Mouse (Mus musculus) layer of hippocampus, postnatal 10 days (tissue): ENCODE results near the gene Gm18596. TPM values are rescaled to one million over a fixed set of nuclear protein-coding genes. Genes with fewer than 3 reads are reported as not detected.
"Not testable (repeated sequence)": the region's sequence is repeated elsewhere in the genome, so short reads cannot be mapped to it uniquely, and the experiment has no call there.

Experiments
- DNase-seq, 2 experiments: peaks; one replicate each; pipeline ENCODE4 v3.0.0; 2021; ENCODE audit warnings: low spot score in 2 of 2
- long read RNA-seq: library from polyadenylated mRNA; stranded (forward); transcript quantifications from one replicate; pipeline ENCODE4 v2.0.0, GENCODE M21; 2023
- total RNA-seq, 2 experiments: library from RNA; stranded (reverse); gene quantifications; 2 replicates each; pipeline ENCODE4 v1.2.3; 2021

Gene Gm18596
- not detected for total RNA-seq
- long read RNA-seq = 0 reads

DNA sequence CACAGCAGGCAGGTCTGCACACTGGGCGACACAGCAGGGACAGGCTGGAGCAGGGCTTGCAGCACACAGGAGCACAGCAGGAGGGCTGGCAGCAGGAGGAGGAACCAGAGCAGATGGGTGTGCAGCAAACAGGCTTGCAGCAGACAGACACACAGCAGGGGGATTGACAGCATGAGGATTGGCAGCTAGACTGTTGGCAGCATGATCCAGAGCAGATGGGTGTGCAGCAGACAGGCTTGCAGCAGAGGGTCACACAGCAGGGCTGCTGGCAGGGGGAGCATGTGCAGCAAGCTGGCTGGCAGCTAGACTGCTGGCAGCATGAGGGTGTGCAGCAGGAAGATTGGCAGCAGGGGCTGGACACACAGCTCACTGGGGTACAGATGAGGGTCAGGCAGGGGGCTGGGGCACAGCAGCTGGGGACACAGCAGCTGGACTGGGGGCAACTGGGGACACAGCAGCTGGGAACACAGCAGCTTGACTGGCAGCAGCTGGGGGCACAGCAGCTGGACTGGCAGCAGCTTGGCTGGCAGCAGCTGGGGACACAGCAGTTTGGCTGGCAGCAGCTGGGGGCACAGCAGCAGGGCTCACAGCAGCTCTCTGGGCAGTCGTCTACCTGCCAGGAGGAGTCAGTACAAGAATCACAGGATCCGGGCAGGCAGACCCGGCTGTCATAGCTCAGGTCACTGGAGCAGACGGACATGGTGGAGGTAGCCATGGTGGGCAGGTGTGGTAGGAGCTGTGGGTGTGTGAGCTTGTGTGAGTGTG is at the start of gene Gm18596:
Gene Gm18596, minus strand, starts transcription at position 715 of the 765 bp plus-strand sequence.
- peak in 1 of 2 experiments; percentile 32 for DNase-seq

GRCm38 (mm10) chr10:77788621-77789020 is 46.2 kb upstream of the Gm18596 start:
- DNase-seq = no peak

GRCm38 (mm10) chr10:77787876-77788275 is 45.4 kb upstream of the Gm18596 start, which contains the start of gene Gm7137:
Gene Gm7137, minus strand, starts transcription at chr10:77788200.
- DNase-seq = peak; percentile 24 to 25

DNA sequence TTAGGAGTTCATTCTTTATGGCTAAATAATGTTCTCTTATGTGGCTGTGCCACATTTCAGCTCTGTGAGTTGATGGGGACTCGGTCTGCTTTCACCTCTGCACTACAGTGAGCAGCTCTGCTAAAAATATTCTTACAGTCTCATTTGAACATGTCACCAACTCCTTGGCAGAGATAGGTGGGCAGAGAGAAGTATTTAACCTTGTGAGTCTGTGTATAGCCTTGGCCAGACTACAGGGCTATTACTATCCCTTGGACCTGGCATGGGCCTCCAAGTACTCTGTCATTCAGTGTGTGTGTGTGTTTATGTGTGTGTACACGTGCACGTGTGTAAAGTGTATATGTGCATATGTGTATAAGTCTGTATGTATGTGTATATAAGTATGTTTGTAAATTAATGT is 41.0 kb upstream of the Gm18596 start:
- not testable (repeated sequence) for DNase-seq

GRCm38 (mm10) chr10:77782442-77782841 is 40.0 kb upstream of the Gm18596 start, which contains the start of gene Gm3250:
Gene Gm3250, minus strand, starts transcription at chr10:77782542.
- DNase-seq = not testable (repeated sequence)

DNA sequence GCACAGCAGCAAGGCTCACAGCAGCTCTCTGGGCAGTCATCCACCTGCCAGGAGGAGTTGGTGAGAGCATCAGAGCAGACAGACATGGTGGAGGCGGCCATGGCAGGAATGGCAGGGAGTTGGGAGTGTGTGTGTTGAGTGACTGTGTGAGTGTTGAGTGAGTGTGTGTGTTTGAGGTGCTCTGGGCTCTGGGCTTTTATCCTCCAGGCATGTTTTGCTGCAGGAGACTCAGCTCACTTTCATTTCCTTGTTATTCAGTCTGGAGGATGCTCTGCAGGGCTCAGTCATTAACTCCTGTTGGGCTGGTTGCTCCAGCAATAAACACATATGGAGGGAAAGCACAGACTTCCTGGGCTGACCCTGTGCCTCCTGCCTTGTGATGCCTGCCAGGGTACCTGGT is 34.4 kb upstream of the Gm18596 start, which contains the start of gene Gm7138:
Gene Gm7138, minus strand, starts transcription at position 101 of the 400 bp plus-strand sequence.
- DNase-seq = not testable (repeated sequence)

DNA sequence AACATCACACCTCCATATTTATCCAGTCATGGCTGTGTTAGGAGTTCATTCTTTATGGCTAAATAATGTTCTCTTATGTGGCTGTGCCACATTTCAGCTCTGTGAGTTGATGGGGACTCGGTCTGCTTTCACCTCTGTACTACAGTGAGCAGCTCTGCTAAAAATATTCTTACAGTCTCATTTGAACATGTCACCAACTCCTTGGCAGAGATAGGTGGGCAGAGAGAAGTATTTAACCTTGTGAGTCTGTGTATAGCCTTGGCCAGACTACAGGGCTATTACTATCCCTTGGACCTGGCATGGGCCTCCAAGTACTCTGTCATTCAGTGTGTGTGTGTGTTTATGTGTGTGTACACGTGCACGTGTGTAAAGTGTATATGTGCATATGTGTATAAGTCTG is 29.7 kb upstream of the Gm18596 start:
- not testable (repeated sequence) for DNase-seq

- not testable (repeated sequence) for DNase-seq
Measured at GRCm38 (mm10) chr10:77771225-77771624, 28.8 kb upstream of the Gm18596 start, which contains the start of gene Gm3238. Gene Gm3238, minus strand, starts transcription at chr10:77771325.

- no peak for DNase-seq
Measured at GRCm38 (mm10) chr10:77769727-77770126, 27.3 kb upstream of the Gm18596 start.

- not testable (repeated sequence) for DNase-seq
Measured at GRCm38 (mm10) chr10:77759582-77759981, 17.1 kb upstream of the Gm18596 start, which contains the start of gene Gm3233. Gene Gm3233, minus strand, starts transcription at chr10:77759682.

DNA sequence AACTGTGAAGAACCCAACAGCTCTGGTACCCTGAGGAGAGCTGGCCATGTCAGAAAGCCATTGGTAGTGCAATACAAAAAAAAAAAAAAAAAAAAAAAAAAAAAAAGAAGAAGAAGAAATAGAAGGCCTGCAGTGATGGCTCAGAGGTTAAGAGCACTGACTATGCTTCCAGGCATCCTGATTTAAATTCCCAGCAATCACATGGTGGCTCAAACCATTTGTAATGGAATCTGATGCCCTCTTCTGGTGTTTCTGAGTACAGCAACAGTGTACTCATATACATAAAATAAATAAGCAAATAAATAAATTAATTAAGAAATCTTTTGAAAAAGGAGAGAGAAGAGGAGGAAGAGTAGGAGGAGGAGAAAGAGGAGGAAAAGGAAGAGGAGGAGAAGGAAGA is 11.0 kb upstream of the Gm18596 start:
- no peak for DNase-seq

DNA sequence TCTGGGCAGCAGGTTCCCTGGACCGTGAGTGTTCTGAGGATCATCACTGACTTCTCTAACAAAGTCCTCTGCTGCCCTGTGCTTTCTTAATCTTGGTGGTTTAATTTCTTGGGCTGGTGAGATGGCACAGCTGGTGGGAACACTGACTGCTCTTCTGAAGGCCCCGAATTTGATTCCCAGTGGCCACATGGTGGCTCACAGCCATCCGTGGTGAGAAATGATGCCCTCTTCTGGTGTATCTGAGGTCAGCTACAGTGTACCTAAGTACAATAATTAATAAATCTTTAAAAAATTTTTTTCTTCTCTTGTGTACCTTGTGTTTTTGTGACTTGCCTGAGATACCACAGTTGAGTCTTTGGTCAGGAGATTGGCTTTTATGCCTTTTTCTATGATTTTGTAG is 9.9 kb upstream of the Gm18596 start:
- not testable (repeated sequence) for DNase-seq

- not testable (repeated sequence) for DNase-seq
Measured at GRCm38 (mm10) chr10:77751254-77751653, 8.8 kb upstream of the Gm18596 start, which contains the start of gene Gm9736. Gene Gm9736, minus strand, starts transcription at chr10:77751354.

- DNase-seq = not testable (repeated sequence)
Measured at GRCm38 (mm10) chr10:77750686-77751085, 8.2 kb upstream of the Gm18596 start.

DNA sequence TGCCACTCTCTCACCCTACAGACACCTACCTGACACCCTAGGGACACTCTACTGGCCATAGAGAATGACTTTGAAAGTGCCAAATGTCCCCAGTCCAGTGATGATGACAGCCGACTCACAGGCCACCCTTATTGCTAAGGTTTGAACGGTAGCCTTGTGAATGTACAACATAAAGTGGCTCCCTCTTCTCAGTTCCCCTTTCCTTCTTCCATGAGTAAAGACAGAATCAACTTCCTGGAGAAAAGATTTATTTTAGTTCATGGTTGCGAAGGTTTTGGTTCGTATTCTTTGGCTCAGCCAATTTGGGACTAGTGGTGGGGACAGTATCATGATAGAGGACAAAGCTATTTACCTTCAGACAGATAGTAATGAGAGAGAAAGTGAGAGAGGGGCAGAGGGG is 3.5 kb downstream of the Gm18596 start:
- DNase-seq = no peak

DNA sequence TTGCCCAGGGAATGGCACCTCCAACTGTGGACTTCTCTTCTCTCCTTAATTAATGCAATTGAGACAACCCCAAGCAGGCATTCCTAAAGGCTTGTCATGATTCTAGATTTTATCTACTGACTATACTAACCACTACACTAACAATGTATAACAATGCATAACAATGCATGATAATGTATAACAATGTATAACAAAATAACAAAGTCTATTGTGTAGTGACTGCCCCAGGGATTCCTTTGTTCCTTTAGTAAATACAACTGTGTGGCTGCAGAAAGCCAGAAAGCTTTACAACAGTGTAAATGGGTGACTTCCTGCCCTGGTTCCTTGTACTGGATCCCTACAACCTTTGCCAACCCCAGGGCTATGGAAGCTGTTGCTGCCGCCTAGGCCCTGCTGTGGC is 6.5 kb downstream of the Gm18596 start:
- DNase-seq = no peak

DNA sequence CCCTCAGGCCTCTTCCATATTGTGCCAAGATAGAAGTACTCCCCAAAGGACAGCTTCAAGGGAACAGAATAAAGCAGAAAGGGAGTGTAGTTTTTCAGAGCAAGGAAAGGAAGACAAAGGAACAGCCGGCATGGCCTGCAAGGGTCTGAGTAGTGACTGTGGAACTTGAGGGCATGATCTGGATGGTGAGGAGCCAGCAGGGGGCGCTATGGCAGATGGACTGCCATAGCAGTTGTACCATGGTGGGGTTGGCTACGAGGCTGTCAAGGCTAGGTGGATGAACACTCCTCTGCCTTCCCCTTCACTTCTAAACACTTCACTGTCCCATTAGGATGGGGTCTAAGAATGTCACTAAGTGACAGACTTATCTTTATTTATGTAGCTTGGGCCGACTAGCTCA is 13.2 kb downstream of the Gm18596 start:
- DNase-seq = no peak

DNA sequence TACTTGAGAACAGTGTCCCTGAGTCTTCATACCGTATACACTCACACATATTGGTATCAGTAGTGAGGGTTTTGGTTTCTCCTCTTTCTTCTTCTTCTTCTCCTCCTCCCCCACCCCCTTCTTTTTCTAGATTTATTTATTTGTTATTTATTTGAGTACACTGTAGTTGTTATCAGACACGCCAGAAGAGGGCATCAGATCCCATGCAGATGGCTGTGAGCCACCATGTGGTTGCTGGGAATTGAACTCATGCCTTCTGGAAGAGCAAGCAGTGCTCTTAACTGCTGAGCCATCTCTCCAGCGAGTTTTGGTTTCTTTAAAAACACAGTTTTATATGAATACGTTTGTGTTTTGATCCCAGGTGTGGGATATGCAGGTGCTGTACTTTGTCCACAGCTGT is 14.2 kb downstream of the Gm18596 start:
- DNase-seq = no peak

- DNase-seq = no peak
Measured at GRCm38 (mm10) chr10:77726186-77726585, 16.3 kb downstream of the Gm18596 start, which contains the start of gene Gm10100. Gene Gm10100, plus strand, starts transcription at chr10:77726486.

- no peak for DNase-seq
Measured at GRCm38 (mm10) chr10:77724855-77725254, 17.6 kb downstream of the Gm18596 start.

GRCm38 (mm10) chr10:77720299-77720698 is 22.1 kb downstream of the Gm18596 start, which contains the start of gene Krtap12-1:
Gene Krtap12-1, plus strand, starts transcription at chr10:77720599.
- not testable (repeated sequence) for DNase-seq

GRCm38 (mm10) chr10:77715507-77715906 is 26.9 kb downstream of the Gm18596 start, which contains the start of gene Gm10142:
Gene Gm10142, plus strand, starts transcription at chr10:77715807.
- DNase-seq = no peak
